Mouse (Mus musculus) layer of hippocampus, adult 2 months (tissue): ENCODE data around the gene Ppp1r13b. TPM values are rescaled to one million over a fixed set of nuclear protein-coding genes. Genes with fewer than 3 reads are reported as not detected.

Experiments
- DNase-seq, 2 experiments: peaks; one replicate each; pipeline ENCODE4 v3.0.0; 2022; ENCODE audit warnings: low spot score in 2 of 2
- H3K27ac ChIP-seq: fragments of 200-600 bp; 2 replicates; pipeline ENCODE4 v1.8.1; 2022
- H3K4me3 ChIP-seq: fragments of 200-600 bp; 2 replicates; pipeline ENCODE4 v1.8.1; 2022; ENCODE audit warnings: mild to moderate bottlenecking
- CTCF ChIP-seq: fragments of 200-600 bp; conservative IDR thresholded peaks from 2 replicates; pipeline ENCODE4 v1.8.1; 2022; ENCODE audit warnings: antibody characterized with exemption, mild to moderate bottlenecking, moderate library complexity
- total RNA-seq, 2 experiments: library from RNA; stranded (reverse); gene quantifications; 2 replicates each; pipeline ENCODE4 v1.2.3; 2021

Gene Ppp1r13b
- total RNA-seq, 2 experiments from 2014 or later = 101 to 106 TPM

DNA sequence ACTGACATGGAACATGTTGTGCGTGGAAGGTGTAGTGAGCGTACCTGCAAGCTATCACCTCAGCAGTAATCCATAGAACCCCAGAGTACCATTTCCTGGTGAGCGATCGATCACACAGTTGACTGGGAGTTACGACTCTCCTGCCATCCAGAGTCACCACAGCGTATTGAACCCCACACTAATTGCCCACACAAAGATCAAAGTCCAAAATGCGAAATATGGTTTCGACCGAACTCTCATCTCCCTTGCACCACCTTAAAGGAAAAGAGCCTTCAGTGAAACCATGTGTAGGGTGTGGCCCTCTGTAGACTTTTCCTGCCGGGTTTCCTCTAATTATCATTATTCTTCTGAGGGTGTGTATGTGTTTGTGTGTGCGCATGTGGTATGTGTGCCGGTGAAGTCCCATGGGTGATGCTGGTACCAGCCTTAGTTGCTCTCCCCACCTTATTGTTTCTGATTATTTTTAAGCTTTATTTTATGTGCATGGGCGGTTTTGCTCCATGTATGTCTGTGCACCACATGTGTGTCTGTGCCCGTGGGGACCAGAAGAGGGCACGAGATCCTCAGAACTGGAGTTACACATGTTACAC, 3.4 kb upstream of the Ppp1r13b start:
- no peak for DNase-seq
- Histone ChIP-seq H3K4me3 (no peak overlapping the region), H3K27ac (no peak overlapping the region)
- TF ChIP-seq CTCF = no peak

DNA sequence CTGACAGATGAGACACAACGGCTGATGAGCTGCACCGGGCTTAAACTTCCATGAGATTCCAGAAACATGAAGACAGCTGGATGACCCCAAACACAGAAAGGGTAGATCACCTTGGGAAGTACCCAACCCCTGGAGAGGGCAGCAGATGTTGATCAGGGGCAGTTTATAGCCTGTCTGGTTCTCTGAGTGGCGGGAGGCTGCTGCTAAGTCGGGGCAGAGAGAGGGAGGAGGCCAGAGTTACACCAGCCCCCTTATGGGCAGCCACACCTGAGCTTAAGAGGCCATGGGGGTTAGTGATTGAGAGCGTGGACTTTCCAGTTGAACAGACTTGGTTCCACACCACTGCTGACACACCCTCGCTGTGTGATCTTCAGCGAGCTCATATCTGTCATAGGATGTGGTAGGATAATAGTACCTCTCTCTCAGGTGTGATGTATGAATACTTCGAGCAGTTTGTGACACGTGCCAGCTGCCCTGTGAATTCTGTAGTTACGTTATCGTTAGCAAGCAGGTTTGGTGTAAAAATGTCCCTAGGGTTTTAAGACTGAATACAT, 1.2 kb upstream of the Ppp1r13b start:
- H3K4me3 ChIP-seq = no peak overlapping the region

DNA sequence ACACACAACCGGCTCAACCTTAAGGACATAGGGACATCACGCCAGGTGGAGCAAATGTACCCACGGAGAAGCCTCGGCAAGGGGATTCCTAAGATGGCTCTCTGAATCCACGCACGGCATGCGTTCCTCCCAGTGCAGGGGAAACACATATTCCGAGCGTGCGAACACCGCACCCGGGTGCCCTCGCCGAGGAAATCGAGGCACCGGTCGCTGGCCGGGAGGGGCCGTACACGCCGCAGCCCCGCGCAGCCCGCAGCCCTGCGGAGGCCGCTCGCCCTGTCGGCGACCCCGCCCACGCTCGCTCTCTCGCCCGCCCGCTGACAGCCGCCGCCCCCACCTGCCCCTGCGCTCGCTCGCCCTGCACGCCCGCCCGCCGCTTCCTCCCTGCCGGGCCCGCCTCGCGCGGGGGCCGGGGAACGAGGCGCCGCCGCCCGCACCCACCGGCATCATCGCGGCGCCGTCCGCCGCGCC, 454 bp downstream of the Ppp1r13b start:
- Histone ChIP-seq H3K4me3 (peak overlapping the region; percentile 87), H3K27ac (peak overlapping the region; percentile 96)
- TF ChIP-seq CTCF = no peak
- peak in 1 of 2 experiments; percentile 50 for DNase-seq

More for the DNA sequence above, 1.2 kb upstream of the Ppp1r13b start:
- no peak for DNase-seq
- TF ChIP-seq CTCF = no peak
- H3K27ac ChIP-seq = peak overlapping the region; percentile 96; the same call in 1 of the 2 replicates

- peak overlapping the region; percentile 96 for H3K27ac ChIP-seq
- TF ChIP-seq CTCF = no peak
Measured at GRCm38 (mm10) chr12:111906309-111906875, 1.5 kb downstream of the Ppp1r13b start.

GRCm38 (mm10) chr12:111902488-111902887, 5.4 kb downstream of the Ppp1r13b start:
- no peak for DNase-seq
- no peak for TF ChIP-seq CTCF
- H3K27ac ChIP-seq = peak overlapping the region; percentile 80
- H3K4me3 ChIP-seq = no peak overlapping the region

More at GRCm38 (mm10) chr12:111906309-111906875, 1.5 kb downstream of the Ppp1r13b start:
- no peak for DNase-seq
- peak overlapping the region; percentile 87 for H3K4me3 ChIP-seq

DNA sequence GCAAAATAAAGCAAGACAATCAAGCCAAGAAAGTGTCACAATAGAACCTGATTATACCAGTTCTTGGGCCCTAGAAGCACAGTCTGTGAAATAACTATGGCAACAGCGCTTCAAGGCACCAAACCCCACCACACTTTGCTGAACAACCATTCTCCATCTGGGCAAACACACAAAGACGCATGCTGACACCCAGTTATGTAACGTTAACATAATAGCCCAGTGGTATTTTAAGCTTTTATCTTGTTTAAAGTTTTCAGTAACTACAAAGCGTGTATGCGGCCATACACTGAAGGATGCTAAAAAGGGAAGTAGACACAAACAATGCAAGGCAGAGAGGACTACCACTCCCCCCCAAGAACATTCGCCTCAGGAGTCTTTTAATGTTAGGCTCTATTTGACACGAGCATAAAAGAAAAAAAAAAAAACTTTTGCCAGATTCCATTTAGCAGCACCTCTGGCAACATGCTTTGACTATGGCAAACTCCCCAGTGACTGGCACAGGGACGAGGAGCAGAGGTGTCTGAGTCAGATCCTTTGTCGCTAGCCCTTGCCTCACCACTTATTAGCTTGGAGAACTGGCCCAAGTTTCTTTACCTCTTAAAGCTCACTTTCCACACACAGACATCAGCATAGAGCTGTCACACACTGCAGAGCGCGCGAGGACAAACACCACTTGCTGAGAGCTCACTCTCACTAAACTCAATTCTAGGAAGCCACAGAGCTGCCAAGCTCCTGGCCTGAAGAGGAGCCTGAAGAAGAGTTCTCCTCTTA, 6.6 kb downstream of the Ppp1r13b start:
- TF ChIP-seq CTCF = no peak
- no peak overlapping the region for H3K4me3 ChIP-seq
- H3K27ac ChIP-seq = peak overlapping the region; percentile 80
- peak; percentile 41 to 88 for DNase-seq

- Histone ChIP-seq H3K4me3 (no peak overlapping the region), H3K27ac (peak overlapping the region; percentile 60)
- no peak for TF ChIP-seq CTCF
- no peak for DNase-seq
Measured at GRCm38 (mm10) chr12:111899646-111900045, 8.3 kb downstream of the Ppp1r13b start.

DNA sequence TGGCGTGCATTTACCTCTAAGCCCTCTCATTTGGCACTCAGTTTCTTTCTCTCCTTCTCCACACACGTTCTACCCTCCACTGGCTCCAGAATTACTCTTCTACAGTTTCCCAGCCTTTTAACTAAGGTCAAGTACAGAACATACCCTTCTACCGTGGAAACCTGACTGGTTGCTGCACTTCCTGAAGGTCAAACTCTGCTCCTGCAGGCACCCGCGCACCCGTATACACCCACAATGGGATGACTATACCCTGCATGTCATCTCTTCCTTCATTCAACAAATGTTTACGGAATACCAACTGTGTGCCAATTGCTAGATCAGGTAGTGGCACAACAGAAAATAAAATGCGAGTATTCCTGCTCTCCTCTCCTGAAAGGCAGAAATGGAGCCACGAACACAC, 9.2 kb downstream of the Ppp1r13b start:
- no peak for TF ChIP-seq CTCF

GRCm38 (mm10) chr12:111896908-111897661, 10.8 kb downstream of the Ppp1r13b start:
- Histone ChIP-seq H3K4me3 (0 out of 2 replicates have a peak overlapping the region, but pooled peaks have one; percentile 6), H3K27ac (peak overlapping the region; percentile 39; the same call in 1 of the 2 replicates)
- no peak; the same call in 1 of the 2 replicates for TF ChIP-seq CTCF
- no peak for DNase-seq

More for the DNA sequence above, 9.2 kb downstream of the Ppp1r13b start:
- no peak for DNase-seq
- H3K4me3 ChIP-seq = no peak overlapping the region; the same call in 1 of the 2 replicates
- peak overlapping the region; percentile 60 for H3K27ac ChIP-seq

GRCm38 (mm10) chr12:111894082-111894481, 13.8 kb downstream of the Ppp1r13b start:
- no peak for TF ChIP-seq CTCF
- no peak for DNase-seq
- H3K4me3 ChIP-seq = no peak overlapping the region
- H3K27ac ChIP-seq = peak overlapping the region; percentile 40

DNA sequence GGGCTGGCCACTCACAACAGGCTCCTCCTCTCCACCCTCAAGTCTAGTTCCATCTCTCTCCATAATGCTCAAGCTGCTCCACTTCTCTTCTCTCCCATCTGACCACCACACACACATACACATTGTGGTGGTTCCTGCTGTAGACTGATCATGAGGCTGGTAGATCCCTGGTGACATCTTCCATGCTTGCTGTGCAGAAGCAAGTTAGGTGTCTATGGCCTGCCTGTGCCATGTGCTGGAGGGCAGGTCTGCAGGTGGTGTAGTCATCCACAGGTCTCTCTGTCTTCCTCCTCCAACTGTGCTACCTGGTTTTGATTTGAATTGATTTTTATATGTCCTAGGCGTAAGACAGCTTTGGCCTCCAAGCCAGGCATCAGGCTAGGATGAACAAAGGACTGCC, 14.9 kb downstream of the Ppp1r13b start:
- no peak for DNase-seq
- Histone ChIP-seq H3K27ac (no peak overlapping the region; the same call in 1 of the 2 replicates), H3K4me3 (no peak overlapping the region)
- TF ChIP-seq CTCF = no peak

- TF ChIP-seq CTCF = no peak
- no peak overlapping the region for H3K4me3 ChIP-seq
- DNase-seq = no peak
- H3K27ac ChIP-seq = 0 out of 2 replicates have a peak overlapping the region, but pooled peaks have one; percentile 32
Measured at GRCm38 (mm10) chr12:111891800-111892199, 16.1 kb downstream of the Ppp1r13b start.
